Mouse (Mus musculus) thymus, postnatal 4 days (tissue): Measurements from ENCODE around the gene Rabepk.
"Not testable (repeated sequence)": the region's sequence is repeated elsewhere in the genome, so short reads cannot be mapped to it uniquely, and the experiment has no call there.

Source experiments
- DNase-seq: peaks from one replicate; pipeline ENCODE4 v3.0.0; 2021

Gene Rabepk

DNA sequence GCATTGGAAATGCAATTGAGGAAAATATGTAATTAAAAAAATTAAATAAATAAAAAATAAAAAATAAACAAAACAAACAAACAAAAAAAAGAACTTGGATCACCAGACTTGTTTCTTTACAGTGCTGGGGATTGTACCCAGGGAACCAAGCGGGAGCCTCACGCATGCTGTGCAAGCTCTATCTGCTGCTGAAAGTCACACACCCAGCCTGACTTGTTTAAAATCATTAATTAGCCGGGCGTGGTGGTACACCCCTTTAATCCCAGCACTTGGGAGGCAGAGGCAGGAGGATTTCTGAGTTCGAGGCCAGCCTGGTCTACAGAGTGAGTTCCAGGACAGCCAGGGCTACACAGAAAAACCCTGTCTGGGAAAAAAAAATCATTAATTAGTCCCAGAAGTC lies 38.4 kb downstream of the Rabepk start:
- DNase-seq: not testable (repeated sequence)

DNA sequence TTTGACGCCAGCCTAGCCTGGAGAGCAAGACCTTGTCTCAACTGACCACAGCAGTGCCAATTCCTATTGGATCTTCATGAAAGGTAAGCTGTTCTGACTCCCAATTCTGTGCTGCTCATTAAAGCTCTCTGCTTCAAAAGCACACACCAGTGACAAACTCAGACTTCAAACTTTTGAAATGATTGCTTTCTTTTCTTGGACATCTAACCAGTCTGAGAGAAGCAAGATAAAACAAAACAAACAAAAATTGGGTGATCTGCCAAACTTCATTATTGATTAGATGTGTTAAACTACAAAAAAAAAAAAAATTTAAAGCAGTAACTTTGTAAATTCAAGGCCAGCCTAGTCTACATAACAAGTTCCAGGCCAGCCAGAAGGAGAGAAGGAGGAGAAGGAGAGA lies 42.4 kb downstream of the Rabepk start:
- DNase-seq: no peak

DNA sequence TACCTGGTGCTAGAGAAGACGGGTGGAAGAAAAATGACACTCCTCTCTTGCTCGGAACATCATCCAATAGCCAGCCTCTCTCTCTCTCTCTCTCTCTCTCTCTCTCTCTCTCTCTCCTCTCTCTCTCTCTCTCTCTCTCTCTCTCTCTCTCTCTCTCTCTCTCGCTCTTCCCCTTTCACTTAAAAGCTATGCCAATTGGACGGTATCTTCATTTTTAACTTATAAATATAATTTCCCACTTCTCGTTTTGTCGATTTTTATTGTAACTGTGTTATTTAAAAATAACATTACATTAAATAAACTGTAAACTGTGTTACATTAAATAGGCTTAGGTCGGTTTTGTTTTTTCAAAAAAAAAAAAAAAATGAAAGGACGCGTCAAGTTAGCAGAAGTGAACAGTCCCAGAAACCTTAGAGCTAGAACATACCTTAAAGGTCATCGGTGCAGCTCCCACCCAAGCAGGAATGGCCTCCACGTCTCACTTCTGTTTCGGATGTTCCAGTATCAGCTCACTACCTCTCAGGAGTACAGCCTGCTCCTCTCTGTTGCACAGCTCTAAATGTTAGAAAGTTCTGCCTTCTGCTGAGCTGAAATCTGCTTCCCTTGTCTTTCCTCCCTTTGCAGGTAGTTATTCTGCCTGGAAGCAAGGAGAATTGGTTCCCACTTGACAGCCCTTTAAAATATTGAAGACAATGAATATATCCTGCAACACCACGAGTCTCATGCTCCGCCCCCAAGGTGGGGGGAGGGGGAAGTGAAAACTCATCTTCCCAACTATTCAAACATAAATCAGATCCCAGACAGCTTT lies 45.0 kb downstream of the Rabepk start, which contains the start of gene Gapvd1:
TSS of gene Gapvd1 (minus strand) at position 682 of the 808 bp plus-strand sequence.
- peak; percentile 64 for DNase-seq

DNA sequence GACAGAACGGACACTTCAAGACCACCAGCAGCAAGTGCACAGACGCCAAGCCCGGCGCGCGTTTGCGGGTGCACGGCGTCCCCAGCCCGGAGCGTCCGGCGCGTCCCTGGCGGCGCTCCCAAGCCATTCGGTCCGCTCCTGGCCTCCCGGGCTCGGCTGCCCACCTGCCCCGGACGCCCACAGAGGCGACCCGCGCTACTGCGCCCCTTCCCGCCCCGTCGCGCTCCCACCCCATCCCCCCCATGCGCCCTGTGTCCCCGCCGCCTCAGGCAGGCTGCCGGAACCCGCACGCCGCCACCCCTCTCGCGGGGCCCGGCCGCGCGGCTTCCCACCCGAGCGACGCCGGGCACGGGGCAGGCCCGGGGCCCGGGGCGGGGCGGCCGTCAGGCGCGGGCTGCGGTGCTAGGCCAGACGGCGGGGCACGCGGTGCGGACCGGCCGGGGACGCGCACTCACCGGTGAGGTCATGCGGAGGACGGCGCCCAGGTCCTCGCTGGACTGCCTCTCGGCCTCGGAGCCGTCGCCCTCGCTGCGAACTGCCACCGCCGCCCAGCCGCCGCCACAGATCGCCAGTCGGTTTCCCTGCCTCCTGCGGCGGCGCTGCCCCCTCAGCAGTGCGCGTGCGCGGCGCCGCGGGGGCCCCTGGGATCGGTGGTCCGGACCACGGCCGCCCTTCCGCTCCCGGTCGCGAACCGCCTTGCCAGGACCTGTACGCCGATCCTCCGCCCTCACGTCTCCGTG lies 45.7 kb downstream of the Rabepk start:
- peak; percentile 93 for DNase-seq

DNA sequence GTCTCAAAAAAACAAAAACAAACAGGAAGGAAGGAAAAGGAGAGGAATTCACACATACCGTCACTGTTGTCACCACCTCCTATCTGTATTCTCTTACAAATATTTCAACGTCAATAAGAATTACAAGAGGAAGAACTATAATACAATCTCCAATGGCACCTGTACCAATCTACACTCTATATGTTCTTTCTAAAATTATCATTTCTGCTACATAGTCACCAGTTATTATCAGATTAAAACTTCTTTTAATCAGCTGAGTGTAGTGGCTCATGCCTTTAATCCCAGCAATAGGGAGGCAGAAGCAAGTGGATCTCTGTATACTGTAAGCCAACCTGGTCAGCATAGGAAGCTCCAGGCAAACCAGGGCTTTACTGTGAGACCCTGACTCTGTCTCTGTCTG lies 49.5 kb downstream of the Rabepk start:
- no peak for DNase-seq

DNA sequence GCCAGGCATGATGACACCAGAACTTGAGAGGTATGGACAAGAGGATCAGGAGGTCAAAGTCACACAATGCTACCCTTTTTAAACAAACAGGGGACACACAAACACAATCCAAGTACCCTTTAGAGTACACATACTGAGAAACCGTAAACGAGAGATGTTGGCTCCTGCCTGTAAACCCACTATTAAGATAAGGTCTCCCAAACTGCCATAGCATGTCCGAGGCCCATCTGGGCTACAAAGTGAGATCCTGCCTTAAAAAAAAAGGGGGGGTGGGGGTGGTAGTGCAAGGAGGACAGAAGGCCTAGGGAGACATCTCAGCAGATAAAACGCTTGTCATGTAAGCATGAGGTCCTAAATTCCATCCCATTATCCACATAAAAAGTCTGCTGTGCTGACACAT lies 51.2 kb downstream of the Rabepk start:
- DNase-seq: no peak

DNA sequence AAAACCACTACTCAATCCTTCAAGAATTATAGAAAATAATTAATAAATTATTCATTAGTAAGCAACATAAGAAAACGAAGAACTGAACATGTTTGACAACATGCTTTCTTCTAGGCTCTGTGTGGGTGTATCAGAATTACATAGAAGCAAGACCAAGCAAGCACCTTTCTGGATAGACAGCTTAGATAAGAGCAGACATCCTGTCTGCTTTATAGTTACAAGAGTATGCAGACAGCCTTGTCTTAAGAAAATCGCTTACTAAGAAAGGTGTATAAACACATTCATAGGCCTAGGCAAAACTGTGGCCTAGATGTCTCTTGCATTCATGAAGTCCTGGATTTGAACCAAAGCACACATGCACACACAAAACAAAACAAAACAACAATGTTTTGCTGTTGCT lies 54.0 kb downstream of the Rabepk start:
- no peak for DNase-seq

DNA sequence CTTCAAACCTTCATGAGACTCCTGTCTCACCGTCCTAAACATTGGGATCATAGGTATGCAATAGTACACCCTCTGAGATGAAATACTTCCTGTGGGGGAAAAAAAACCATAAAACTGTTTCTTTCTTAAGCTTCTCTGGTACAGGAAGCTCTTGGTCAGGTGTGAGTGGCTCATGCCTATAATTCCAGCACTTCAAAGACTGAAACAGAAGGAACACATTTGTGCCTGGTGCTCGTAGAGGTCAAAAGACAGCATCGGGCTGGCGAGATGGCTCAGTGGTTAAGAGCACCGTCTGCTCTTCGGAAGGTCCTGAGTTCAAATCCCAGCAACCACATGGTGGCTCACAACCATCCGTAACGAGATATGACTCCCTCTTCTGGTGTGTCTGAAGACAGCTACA lies 55.2 kb downstream of the Rabepk start:
- no peak for DNase-seq

DNA sequence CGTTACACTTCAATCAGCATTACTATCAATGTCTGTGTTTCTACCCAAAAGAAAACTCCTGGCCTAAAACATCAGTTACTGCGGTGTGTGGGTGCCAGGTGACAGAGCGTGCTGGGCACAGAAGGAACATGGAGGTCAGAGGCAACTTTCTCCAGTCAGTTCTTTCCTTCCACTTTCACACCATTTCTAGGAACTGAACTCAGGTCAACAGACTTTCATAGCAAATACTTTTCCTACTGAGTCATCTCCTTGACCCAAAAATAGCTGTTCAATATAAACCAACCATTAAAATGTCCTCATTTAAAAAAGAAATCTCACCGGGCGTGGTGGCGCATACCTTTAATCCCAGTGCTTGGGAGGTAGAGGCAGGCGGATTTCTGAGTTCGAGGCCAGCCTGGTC lies 57.0 kb downstream of the Rabepk start:
- no peak for DNase-seq

DNA sequence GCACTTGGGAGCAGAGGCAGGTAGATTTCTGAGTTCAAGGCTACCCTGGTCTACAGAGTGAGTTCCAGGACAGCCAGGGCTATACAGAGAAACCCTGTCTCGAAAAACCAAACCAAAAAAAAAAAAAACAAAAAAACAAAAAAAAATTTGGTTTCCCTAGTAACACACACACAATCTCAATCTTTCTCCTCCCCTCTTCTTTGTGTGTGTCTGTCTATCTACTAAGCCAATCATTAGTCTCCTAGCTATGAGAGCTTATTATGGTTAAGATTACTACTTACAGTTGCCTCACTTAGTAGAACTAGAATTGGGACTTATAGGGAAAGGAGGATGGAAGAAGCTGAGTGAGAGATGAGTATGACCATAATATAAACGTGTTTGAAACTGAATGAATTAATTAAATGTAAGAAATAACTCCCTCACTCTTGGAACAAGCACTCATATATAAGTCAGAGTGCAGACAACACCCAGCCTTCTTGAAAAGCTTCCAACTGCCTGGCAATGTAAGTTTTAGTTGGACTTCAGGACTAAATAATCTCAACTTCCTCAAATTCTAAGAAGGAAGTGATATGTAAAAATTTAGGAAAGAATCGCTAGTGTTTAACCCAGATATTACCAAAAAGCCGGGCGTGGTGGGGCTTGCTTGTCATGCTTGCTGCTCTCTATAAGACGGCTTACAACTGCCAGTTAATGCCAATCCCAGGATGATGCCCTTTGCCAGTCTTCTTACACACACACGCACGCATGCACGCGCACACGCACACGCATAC lies 58.1 kb downstream of the Rabepk start:
- DNase-seq: no peak

DNA sequence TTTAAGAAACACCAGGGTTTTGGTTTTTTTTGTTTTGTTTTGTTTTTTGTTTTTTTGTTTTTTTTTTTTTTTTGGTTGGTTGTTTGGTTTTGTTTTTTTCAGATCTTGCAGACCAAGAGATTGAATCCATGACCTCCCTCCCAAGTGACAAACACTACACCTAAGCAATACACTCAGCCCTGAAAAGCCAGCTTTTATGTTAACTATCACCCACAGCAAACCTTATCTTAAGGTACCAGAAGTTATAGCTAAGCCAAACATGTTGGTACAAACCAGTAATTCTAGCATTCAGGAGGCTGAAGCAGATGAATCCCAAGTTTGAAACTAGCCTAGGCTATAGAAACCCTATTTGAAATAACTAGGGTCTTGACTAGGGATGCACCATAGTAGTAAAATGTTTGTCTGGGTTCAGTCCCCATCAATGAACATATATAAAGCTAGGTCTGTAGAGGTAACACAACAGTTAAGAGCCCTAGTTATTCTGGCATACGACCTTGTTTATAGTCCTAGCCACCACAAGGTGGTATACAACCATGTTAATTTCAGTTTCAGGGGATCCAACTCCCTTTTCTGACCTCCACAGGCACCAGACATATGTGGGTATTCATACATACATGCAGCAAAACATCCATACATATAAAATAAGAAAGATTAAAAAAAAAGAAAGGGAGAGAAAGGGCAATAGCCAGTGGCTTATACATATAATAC lies 59.9 kb downstream of the Rabepk start:
- no peak for DNase-seq

DNA sequence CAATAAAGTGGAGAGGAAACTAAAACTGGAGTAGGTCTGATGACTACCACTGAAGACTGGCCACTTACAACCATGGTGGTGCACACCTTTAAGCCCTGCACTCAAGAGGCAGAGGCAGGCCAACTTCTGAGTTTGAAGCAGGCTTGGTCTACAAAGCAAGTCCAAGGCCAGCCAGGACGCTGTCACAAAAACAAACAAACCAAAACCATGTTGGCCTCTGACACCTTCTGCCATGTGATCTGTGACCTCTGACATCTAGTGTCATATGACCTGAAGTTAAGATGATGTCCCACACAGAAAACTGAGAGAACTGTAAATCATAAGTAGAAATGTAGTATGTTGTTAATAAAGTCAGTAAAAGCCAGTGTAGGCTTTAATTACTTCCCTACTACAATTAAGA lies 61.8 kb downstream of the Rabepk start:
- no peak for DNase-seq

DNA sequence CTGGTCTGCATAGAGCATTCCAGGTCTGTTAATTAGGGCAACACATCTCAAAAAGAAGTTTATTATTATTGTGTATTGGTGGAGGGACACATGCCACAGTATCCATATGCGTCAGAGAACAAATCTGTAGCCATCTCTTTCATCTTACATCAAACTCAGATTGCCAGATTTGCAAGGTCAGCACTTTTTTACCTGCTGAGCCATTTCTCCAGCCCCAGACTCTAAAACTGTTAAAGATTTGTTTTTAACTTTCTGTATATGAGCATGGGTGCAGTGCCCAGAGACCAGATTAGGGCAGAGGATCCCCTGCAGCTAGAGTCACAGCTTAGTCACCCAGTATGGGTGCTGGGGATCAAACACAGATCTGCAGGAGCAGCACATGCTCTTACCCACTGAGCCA lies 63.1 kb downstream of the Rabepk start:
- no peak for DNase-seq
